Mouse (Mus musculus) spleen, postnatal 0 days (tissue): ENCODE data around the gene Duxbl2. TPM values are rescaled to one million over a fixed set of nuclear protein-coding genes. Genes with fewer than 3 reads are reported as not detected.

ENCODE experiments used
- polyA plus RNA-seq: library from polyadenylated mRNA; unstranded; fragments of >200 nt; fragmentation: Nextera tagmentation; extraction: Ambion mirVana; gene quantifications from 2 replicates; pipeline ENCODE4 v1.2.1, GENCODE M21; 2015

The Duxbl2 gene
- polyA plus RNA-seq: 0.28 TPM in 1 of 2 replicates, not detected in the other

DNA sequence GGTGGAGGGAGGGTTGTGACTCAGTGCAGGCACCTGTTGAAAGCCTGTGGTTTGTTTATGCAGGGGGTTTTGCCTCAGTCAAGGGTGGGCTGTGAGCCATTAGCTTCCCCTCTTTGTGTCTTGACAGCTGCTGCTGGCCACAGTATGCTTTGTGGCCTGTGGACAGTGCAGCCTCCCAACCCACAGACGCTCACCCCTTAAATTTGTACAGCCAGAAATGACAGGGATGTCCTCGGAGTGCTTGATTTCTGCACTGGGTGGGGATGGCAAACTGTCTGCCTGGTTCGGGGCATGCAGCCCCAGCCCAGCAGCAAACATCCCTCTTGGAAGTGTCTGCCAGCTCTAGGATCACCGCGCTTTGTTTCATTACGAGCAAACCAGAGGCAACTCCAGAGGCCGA lies at the start of gene Duxbl2:
Gene Duxbl2 (plus strand): TSS at position 200 of the 400 bp plus-strand sequence.

GRCm38 (mm10) chr14:26081216-26081615 lies 36.9 kb upstream of the Duxbl2 start, which contains the start of gene Cphx2:
Gene Cphx2, plus strand, starts transcription at chr14:26081516.

GRCm38 (mm10) chr14:26081997-26082396 lies 36.2 kb upstream of the Duxbl2 start, which contains the start of gene Cphx3:
Gene Cphx3, plus strand, starts transcription at chr14:26082297.

Other genes starting within 250 kb of the Duxbl2 start
- gene Plac9a, start 215.2 kb upstream of the Duxbl2 start, polyA plus RNA-seq: 0.38 and 1.3 TPM in 2 replicates
- 0.64 and 0.89 TPM in 2 replicates for gene Tmem254a, start 190.7 kb upstream of the Duxbl2 start, polyA plus RNA-seq
- not detected in 2 replicates for gene Cphx1, start 180.0 kb upstream of the Duxbl2 start, polyA plus RNA-seq
- gene Duxbl1, start 139.8 kb upstream of the Duxbl2 start, polyA plus RNA-seq: not detected in 2 replicates
- 24.9 and 40.9 TPM in 2 replicates for gene Gm9780, start 75.6 kb upstream of the Duxbl2 start, polyA plus RNA-seq
- gene Tmem254c, start 51.0 kb upstream of the Duxbl2 start, polyA plus RNA-seq: 11.7 and 17.3 TPM in 2 replicates
- not detected in 2 replicates for gene Cphx2, start 36.8 kb upstream of the Duxbl2 start, polyA plus RNA-seq
- gene Cphx3, start 36.1 kb upstream of the Duxbl2 start, polyA plus RNA-seq: not detected in 2 replicates
- 27.1 and 30.9 TPM in 2 replicates for gene Plac9b, start 64.1 kb downstream of the Duxbl2 start, polyA plus RNA-seq
- 5.1 and 5.3 TPM in 2 replicates for gene Tmem254b, start 88.7 kb downstream of the Duxbl2 start, polyA plus RNA-seq
- gene Duxbl3, start 139.6 kb downstream of the Duxbl2 start, polyA plus RNA-seq: 0.46 TPM in 1 of 2 replicates, not detected in the other